Mouse (Mus musculus): ENCODE results near the gene Gale.

- no peak; the same call in 1 of the 2 replicates for TF ChIP-seq CTCF (IDR thresholded peaks at IDR 0.05; ENCODE audit: insufficient read depth, low read depth, low read length)
- no peak for TF ChIP-seq POLR2A (IDR thresholded peaks at IDR 0.05; ENCODE audit: insufficient read depth, low read depth, low read length)
Measured at GRCm38 (mm10) chr4:135964426-135964825, 899 bp downstream of the Gale start.

All from olfactory bulb, adult 2 months (tissue).